Mouse (Mus musculus) CH12.LX (cell line): ENCODE measurements at regions not wholly inside any gene's neighbourhood (a gene's known extent, or its start where the extent isn't known, plus 50 kb on each side); places are given as distances from the start of the nearest gene placed in this dataset.

Experiments
- DNase-seq: peaks from one replicate; pipeline ENCODE4 v3.0.0-alpha.2; 2013; ENCODE audit errors: extremely low read depth
- H3K27ac ChIP-seq: 2 replicates; pipeline ENCODE4 v1.5.1; 2012; ENCODE audit warnings: low read depth, mild to moderate bottlenecking, control low read depth, moderate library complexity; ENCODE audit not compliant: insufficient read depth
- H3K27me3 ChIP-seq: replicated peaks from 2 replicates; pipeline ENCODE3; 2012; ENCODE audit warnings: inconsistent platforms
- H3K36me3 ChIP-seq, 2 experiments: replicated peaks in 1 of 2; 2 replicates each; pipeline versions ENCODE3 to v1.6.1; 2012; ENCODE audit warnings: inconsistent platforms in 1 of 2, low read length in 1 of 2, mild to moderate bottlenecking in 1 of 2, mixed read lengths in 1 of 2, moderate library complexity in 1 of 2; ENCODE audit not compliant: control insufficient read depth in 1 of 2, insufficient read depth in 1 of 2
- H3K4me1 ChIP-seq, 2 experiments: 2 replicates each; pipeline ENCODE4 v1.6.1; 2012; ENCODE audit warnings: inconsistent platforms in 1 of 2, moderate library complexity in 1 of 2; ENCODE audit not compliant: insufficient read depth in 2 of 2, control insufficient read depth in 1 of 2
- H3K4me2 ChIP-seq: 2 replicates; pipeline ENCODE4 v1.6.1; 2012; ENCODE audit warnings: low read depth, mild to moderate bottlenecking, control low read depth; ENCODE audit not compliant: poor library complexity, insufficient read depth, severe bottlenecking
- H3K4me3 ChIP-seq, 3 experiments: fragments of 150-350 bp in 1 of 3; sonication (generic) in 1 of 3; replicated peaks in 1 of 3; 2 replicates each; pipeline versions ENCODE3 to v1.5.1; 2011 to 2012; ENCODE audit warnings: low read depth in 2 of 3, low read length in 2 of 3, mild to moderate bottlenecking in 2 of 3, moderate library complexity in 2 of 3, control low read depth in 1 of 3, improper control_type of control experiment in 1 of 3, inconsistent platforms in 1 of 3, mixed read lengths in 1 of 3; ENCODE audit not compliant: poor library complexity in 1 of 3
- H3K79me2 ChIP-seq: replicated peaks from 2 replicates; pipeline ENCODE4 v1.6.1; 2012; ENCODE audit warnings: mild to moderate bottlenecking, moderate library complexity; ENCODE audit not compliant: control insufficient read depth, poor library complexity, insufficient read depth, severe bottlenecking; ENCODE audit errors: extremely low read depth
- H3K9ac ChIP-seq: 2 replicates; pipeline ENCODE4 v1.6.1; 2012; ENCODE audit warnings: low read depth, mild to moderate bottlenecking, control low read depth, moderate library complexity; ENCODE audit not compliant: insufficient read depth
- H3K9me3 ChIP-seq: replicated peaks from 2 replicates; pipeline ENCODE3; 2012; ENCODE audit warnings: low read length, inconsistent platforms, mixed read lengths
- BHLHE40 ChIP-seq: IDR thresholded peaks from 2 replicates; pipeline ENCODE4 v1.6.1; 2011; ENCODE audit warnings: mild to moderate bottlenecking, low read depth, low read length, improper control_type of control experiment
- CHD1 ChIP-seq: IDR thresholded peaks from 2 replicates; pipeline ENCODE4 v1.6.1; 2012; ENCODE audit warnings: low read depth, low read length, improper control_type of control experiment, inconsistent platforms
- E2F4 ChIP-seq: IDR thresholded peaks from 2 replicates; pipeline ENCODE4 v1.6.1; 2011; ENCODE audit warnings: low read depth, low read length, improper control_type of control experiment; ENCODE audit not compliant: insufficient replicate concordance
- EP300 ChIP-seq: IDR thresholded peaks from 2 replicates; pipeline ENCODE4 v1.6.1; 2011; ENCODE audit warnings: low read length, improper control_type of control experiment
- HCFC1 ChIP-seq: IDR thresholded peaks from 2 replicates; pipeline ENCODE4 v1.6.1; 2012; ENCODE audit warnings: low read depth, mild to moderate bottlenecking, inconsistent platforms, low read length, improper control_type of control experiment
- IRF4 ChIP-seq: IDR thresholded peaks from 2 replicates; pipeline ENCODE4 v1.6.1; 2014; ENCODE audit warnings: low read depth, mild to moderate bottlenecking, inconsistent platforms, low read length, improper control_type of control experiment
- JUN ChIP-seq: IDR thresholded peaks from 2 replicates; pipeline ENCODE4 v1.6.1; 2011; ENCODE audit warnings: low read depth, mild to moderate bottlenecking, low read length, improper control_type of control experiment, moderate library complexity; ENCODE audit not compliant: insufficient read depth
- JUND ChIP-seq: conservative IDR thresholded peaks from 2 replicates; pipeline ENCODE4 v1.6.1; 2011; ENCODE audit warnings: low read depth, low read length, improper control_type of control experiment
- KAT2A ChIP-seq: IDR thresholded peaks from 2 replicates; pipeline ENCODE4 v1.6.1; 2012; ENCODE audit warnings: low read length, improper control_type of control experiment, inconsistent platforms; ENCODE audit not compliant: insufficient replicate concordance
- MAZ ChIP-seq: IDR thresholded peaks from 2 replicates; pipeline ENCODE4 v1.6.1; 2012; ENCODE audit warnings: low read depth, mild to moderate bottlenecking, inconsistent platforms, low read length, improper control_type of control experiment, moderate library complexity
- MEF2A ChIP-seq: IDR thresholded peaks from 2 replicates; pipeline ENCODE4 v1.6.1; 2014; ENCODE audit warnings: low read depth, mild to moderate bottlenecking, inconsistent platforms, low read length, improper control_type of control experiment, borderline replicate concordance
- MXI1 ChIP-seq: IDR thresholded peaks from 2 replicates; pipeline ENCODE4 v1.6.1; 2011; ENCODE audit warnings: mild to moderate bottlenecking, low read depth, low read length, improper control_type of control experiment
- MYC ChIP-seq: IDR thresholded peaks from 2 replicates; pipeline ENCODE4 v1.6.1; 2011; ENCODE audit warnings: low read depth, mild to moderate bottlenecking, improper control_type of control experiment, low read length
- NRF1 ChIP-seq: IDR thresholded peaks from 2 replicates; pipeline ENCODE4 v1.6.1; 2014; ENCODE audit warnings: low read depth, mild to moderate bottlenecking, inconsistent platforms, low read length, improper control_type of control experiment, moderate library complexity
- POLR2A ChIP-seq: IDR thresholded peaks from 2 replicates; pipeline ENCODE4 v1.6.1; 2011; ENCODE audit warnings: low read depth, mild to moderate bottlenecking, improper control_type of control experiment, low read length
- POLR2AphosphoS2 ChIP-seq: IDR thresholded peaks from 2 replicates; pipeline ENCODE4 v1.6.1; 2011; ENCODE audit warnings: low read depth, low read length, improper control_type of control experiment
- RAD21 ChIP-seq: IDR thresholded peaks from 2 replicates; pipeline ENCODE4 v1.6.1; 2011; ENCODE audit warnings: low read depth, mild to moderate bottlenecking, low read length, improper control_type of control experiment, moderate library complexity
- RCOR1 ChIP-seq: conservative IDR thresholded peaks from 2 replicates; pipeline ENCODE4 v1.6.1; 2012; ENCODE audit warnings: low read depth, mild to moderate bottlenecking, inconsistent platforms, low read length, improper control_type of control experiment
- SMC3 ChIP-seq: IDR thresholded peaks from 2 replicates; pipeline ENCODE4 v1.6.1; 2011; ENCODE audit warnings: low read depth, low read length, improper control_type of control experiment
- TBP ChIP-seq: conservative IDR thresholded peaks from 2 replicates; pipeline ENCODE4 v1.6.1; 2011; ENCODE audit warnings: low read depth, low read length, improper control_type of control experiment
- TCF12 ChIP-seq: IDR thresholded peaks from 2 replicates; pipeline ENCODE4 v1.6.1; 2014; ENCODE audit warnings: low read depth, mild to moderate bottlenecking, inconsistent platforms, low read length, improper control_type of control experiment
- UBTF ChIP-seq: IDR thresholded peaks from 2 replicates; pipeline ENCODE4 v1.6.1; 2012; ENCODE audit warnings: low read depth, mild to moderate bottlenecking, inconsistent platforms, low read length, improper control_type of control experiment, moderate library complexity
- USF2 ChIP-seq: conservative IDR thresholded peaks from 2 replicates; pipeline ENCODE4 v1.6.1; 2011; ENCODE audit warnings: low read depth, low read length, improper control_type of control experiment
- ZC3H11A ChIP-seq: IDR thresholded peaks from 2 replicates; pipeline ENCODE4 v1.6.1; 2012; ENCODE audit warnings: low read depth, mild to moderate bottlenecking, inconsistent platforms, low read length, improper control_type of control experiment
- ZKSCAN1 ChIP-seq: IDR thresholded peaks from 2 replicates; pipeline ENCODE4 v1.6.1; 2012; ENCODE audit warnings: low read depth, inconsistent platforms, low read length, improper control_type of control experiment, borderline replicate concordance
- ZMIZ1 ChIP-seq: IDR thresholded peaks from 2 replicates; pipeline ENCODE4 v1.6.1; 2012; ENCODE audit warnings: low read depth, mild to moderate bottlenecking, inconsistent platforms, low read length, improper control_type of control experiment
- ZNF384 ChIP-seq: IDR thresholded peaks from 2 replicates; pipeline ENCODE4 v1.6.1; 2012; ENCODE audit warnings: low read depth, low read length, improper control_type of control experiment, inconsistent platforms
- dilution Hi-C: fragments of 300-500 bp; cut with MboI; formaldehyde crosslinking; loops from 2 replicates; pipeline ENCODE4 v1.14.3; 2020; ENCODE audit warnings: low sequenced_read_pairs; ENCODE audit not compliant: extremely low pct_unique_long_range_greater_than_20kb, extremely low pct_ligation_motif_present
- in situ Hi-C: fragments of 300-500 bp; cut with MboI; formaldehyde crosslinking; loops from 3 replicates; pipeline ENCODE4 v1.14.3; 2019; ENCODE audit warnings: low sequenced_read_pairs, low pct_ligation_motif_present, low pct_unique_long_range_greater_than_20kb, mixed read lengths

GRCm38 (mm10) chr1:65820771-65821170 lies 105.5 kb upstream of the Crygf start:
- no peak overlapping the region for H3K4me2 ChIP-seq
- H3K4me1 ChIP-seq, result no peaks in the 10 kb centered on the region
- in situ Hi-C loops (no loop called here), dilution Hi-C loops (no loop called here)
- DNase-seq, result no peak
- no peak overlapping the region for H3K9ac ChIP-seq
- no peaks in the 10 kb centered on the region for H3K79me2 ChIP-seq
- TF ChIP-seq ZNF384 (no peak), ZKSCAN1 (no peak), E2F4 (no peak), POLR2A (no peak), ZMIZ1 (no peak), MEF2A (no peak), MXI1 (no peak), RAD21 (no peak), MYC (no peak), SMC3 (no peak), POLR2AphosphoS2 (no peak), BHLHE40 (no peak), NRF1 (no peak), HCFC1 (no peak), JUND (no peak), CHD1 (no peak), IRF4 (no peak)
- no peaks in the 10 kb centered on the region for H3K36me3 ChIP-seq
- H3K27me3 ChIP-seq, result no peaks in the 10 kb centered on the region
- H3K4me3 ChIP-seq, result no peak overlapping the region
- no peaks in the 10 kb centered on the region for H3K9me3 ChIP-seq
- H3K27ac ChIP-seq, result no peak overlapping the region

GRCm38 (mm10) chr1:65841116-65841515 lies 85.2 kb upstream of the Crygf start:
- Histone ChIP-seq H3K9ac (no peak overlapping the region), H3K4me3 (no peak overlapping the region), H3K4me2 (no peak overlapping the region), H3K36me3 (no peaks in the 10 kb centered on the region), H3K4me1 (no peaks in the 10 kb centered on the region), H3K79me2 (no peaks in the 10 kb centered on the region), H3K27me3 (no peaks in the 10 kb centered on the region), H3K27ac (no peak overlapping the region), H3K9me3 (no peaks in the 10 kb centered on the region)
- no peak for DNase-seq
- in situ Hi-C loops, result no loop called here
- dilution Hi-C loops, result no loop called here
- TF ChIP-seq RAD21 (no peak), USF2 (no peak), TCF12 (no peak), JUND (no peak), KAT2A (no peak), ZNF384 (no peak), TBP (no peak), IRF4 (no peak), JUN (no peak), MAZ (no peak), ZC3H11A (no peak), HCFC1 (no peak), ZMIZ1 (no peak), EP300 (no peak), E2F4 (no peak), UBTF (no peak), CHD1 (no peak), RCOR1 (no peak), SMC3 (no peak), MEF2A (no peak)
